Mouse (Mus musculus): ENCODE measurements at regions not wholly inside any gene's neighbourhood (a gene's known extent, or its start where the extent isn't known, plus 50 kb on each side); places are given as distances from the start of the nearest gene placed in this dataset.

- DNase-seq (ENCODE audit: low read depth, low spot score): no peak
Measured at GRCm38 (mm10) chr8:93689832-93690471, 119.8 kb upstream of the Gnao1 start.

DNA sequence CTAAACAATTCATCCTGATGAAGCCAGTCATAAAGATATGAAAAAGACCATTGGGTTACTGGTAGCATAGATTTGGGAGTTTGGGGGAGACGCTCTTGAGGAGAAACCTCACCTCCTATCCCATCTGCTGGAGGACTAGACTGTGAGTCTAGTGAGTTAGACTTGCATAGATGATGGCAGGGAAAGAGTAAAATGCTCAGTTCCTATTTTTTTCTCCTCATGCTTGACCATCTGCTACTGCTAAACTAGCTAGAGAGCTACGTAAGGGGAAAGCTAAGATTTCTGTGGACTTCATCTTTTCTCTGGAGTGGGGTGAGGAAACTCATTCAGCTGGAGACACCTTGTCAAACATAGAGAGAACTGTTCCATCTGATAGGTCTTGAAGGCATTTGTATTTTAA is 118.4 kb upstream of the Gnao1 start:
- DNase-seq (ENCODE audit: low read depth, low spot score): no peak

DNA sequence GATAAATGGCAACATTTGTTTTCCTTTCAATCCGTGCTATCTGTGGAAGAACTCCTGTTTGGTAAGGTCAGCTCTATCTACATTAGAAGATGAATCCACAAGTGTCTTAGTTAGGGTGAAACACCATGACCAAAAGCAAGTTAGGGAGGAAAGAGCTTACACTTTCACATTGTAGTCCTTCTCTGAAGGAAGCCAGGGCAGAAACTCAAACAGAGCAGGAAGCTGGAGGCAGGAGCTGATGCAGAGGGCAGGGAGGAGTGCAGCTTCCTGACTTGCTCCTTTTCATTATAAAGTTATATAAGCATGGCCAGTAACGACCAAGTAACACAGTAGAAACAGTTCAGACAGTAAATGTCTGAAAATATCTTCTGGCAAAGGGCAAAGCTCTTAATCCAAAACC is 117.9 kb upstream of the Gnao1 start:
- DNase-seq (ENCODE audit: low read depth, low spot score): no peak

DNA sequence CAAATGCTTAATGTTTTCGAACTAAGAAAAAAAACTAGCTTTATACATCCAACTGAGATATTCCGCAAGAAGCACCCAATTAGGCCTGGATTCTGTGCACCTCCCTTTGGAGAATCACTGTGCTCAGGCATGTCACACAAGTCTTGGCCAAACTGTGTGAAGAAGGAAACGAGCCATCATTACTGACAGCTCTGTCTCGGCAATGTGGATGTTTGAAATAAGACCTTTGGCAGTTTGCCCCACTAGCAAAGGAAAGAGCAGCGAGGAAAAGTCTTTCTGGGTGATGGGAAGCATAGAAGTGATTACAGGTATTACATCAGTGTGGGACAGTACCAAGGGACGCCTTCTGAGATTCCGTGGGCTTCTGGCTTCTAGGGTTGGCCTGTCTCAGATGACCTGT is 112.6 kb upstream of the Gnao1 start:
- DNase-seq (ENCODE audit: low read depth, low spot score): no peak

DNA sequence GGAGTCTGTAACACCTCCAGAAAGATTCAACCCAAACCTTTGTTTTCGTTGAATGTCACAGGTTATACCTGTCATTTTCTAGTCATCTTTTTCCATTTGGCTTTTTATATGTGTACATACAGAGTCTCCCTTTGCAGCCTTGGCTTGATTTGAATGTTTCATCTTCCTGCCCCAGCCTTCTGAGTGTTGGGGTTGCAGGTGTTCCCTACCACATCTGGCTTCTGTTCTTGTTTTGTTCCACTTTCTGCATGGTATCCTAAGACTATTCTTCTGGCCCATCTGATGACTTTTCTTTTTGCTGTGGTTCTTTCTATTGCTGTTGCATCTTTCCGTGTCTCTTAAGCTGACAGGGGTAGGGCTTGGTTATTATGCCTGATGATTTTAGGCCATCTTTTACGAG is 111.3 kb upstream of the Gnao1 start:
- DNase-seq (ENCODE audit: low read depth, low spot score): no peak

DNA sequence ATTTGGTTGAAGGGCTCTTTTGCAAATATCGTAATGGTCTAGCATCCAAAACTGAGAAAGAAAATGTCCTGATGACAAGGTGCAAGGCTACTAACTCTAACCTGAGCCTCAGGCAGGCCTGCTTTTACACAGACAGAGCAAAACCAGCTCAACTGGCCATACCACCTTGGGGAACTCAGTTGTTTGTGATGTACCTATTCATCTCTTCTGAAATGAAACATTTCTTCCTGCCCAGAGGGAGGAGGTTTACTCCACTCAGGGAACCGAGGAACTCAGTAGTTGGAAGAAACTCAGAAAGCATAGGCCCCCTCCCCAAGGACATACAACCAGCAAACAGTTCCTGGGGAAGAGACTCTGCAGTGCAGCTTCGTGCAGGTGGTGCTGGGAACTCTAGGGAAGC is 108.4 kb upstream of the Gnao1 start:
- no peak for DNase-seq (ENCODE audit: low read depth, low spot score)

DNA sequence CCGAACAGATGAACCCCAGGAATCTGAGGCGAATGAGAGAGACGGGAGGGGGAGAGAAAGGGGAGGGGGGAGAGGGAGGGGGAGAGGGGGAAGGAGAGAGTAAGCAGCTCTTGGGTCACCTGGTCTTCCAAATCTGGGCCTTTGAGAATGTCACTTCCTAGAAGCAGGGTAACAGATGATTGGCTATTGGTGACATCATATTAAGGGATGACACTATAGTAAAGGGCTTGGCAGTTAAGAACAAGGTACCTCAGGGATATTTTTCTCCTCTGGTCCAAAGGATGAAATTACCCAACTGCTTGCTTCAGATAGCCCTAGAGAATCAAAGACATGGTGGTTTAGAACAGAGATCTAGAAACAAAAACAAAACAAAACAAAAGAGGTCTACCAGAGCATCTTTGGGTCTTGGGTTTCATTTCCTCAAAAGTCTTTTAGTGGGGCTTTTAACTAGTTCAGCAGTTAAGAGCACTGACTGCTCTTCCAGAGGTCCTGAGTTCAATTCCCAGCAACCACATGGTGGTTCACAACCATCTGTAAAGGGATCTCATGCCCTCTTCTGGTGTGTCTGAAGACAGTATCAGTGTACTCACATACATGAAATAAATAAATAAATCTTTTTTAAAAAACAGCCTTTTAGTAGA is 97.6 kb upstream of the Gnao1 start:
- no peak for DNase-seq (ENCODE audit: low read depth, low spot score)

- no peak for DNase-seq (ENCODE audit: low read depth, low spot score)
Measured at GRCm38 (mm10) chr8:93713221-93713620, 96.5 kb upstream of the Gnao1 start.

GRCm38 (mm10) chr8:93724896-93725489 is 84.8 kb upstream of the Gnao1 start:
- no peak for DNase-seq (ENCODE audit: low read depth, low spot score)

DNA sequence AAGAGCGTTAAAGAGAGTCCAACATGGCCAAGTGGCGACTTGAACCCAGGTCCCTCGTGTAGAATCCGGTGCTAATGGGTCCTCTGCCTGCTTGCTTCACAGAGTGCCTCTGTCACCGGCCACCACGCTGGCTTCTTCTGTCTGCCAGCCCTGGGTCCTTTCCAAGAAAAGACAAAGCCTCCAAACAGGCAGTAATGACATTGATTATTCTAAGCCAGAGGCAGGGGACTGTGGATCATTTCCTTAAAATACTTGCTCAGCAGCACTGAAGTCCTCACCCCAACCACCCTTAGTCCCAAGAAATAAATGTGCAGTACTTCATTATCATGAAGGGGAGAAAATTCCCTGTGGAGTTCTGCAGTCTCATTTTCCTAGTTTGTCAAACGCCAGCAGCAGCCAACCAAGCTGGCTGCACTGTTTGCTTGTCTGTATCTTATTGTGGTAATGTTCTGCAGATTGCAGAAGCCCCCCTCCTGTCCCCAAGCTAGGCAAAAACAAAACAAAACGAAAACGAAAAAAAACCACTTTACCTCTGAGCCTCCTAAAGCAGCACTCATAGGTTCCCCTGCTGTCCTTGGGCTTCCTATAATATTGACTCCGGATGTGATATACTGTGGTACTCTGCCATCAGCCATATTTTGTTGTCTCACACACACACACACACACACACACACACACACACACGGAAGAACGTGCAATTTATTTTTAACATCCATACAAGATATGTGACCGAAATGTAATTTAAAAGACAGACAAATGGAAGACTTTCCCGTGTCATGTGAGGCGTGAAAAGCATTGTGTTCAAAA is 80.4 kb upstream of the Gnao1 start:
- DNase-seq (ENCODE audit: low read depth, low spot score): no peak

DNA sequence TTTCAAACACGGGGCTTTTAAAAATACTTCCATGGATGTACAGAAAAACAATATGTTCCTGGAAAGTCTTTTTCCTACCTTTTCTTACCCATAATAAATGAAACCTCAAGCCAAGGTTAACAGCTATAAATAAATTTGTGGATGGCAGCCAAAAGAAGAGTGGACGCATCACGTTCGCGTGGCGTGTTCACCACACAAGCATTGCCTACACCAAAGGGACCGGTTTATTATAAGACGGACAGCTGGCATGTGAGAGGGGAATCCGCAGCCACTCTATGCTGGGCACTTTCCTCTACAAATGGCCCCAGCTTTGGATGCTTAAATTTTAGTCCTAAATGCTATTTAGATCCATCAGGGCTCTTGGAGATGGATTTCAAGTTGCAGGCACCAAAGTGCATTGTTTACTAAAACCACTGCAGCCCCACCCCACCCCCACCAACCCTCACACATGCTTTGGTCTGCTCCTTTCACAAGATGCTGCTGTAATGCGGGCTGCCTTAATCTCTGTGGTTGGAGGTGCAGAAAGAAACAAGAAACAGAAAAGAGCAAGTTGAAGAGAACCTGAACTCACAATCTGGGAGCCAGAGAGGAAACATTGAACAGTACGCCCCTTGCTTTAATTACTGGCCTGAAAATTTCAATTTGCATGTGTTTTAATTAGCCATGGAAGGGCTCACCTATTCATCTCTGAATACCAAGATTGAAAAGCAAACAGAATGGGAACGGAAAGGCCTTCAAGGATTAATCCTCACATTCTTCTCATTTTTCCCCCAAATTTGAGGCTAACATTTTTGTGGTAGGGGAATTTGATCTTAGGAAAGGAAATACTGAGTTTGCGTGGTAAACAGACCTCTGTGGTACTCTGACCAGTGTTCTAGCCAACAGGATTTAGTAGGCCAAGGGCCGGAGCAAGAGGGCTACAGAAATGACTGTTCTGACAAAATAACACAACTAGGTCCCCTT is 78.7 kb upstream of the Gnao1 start:
- no peak for DNase-seq (ENCODE audit: low read depth, low spot score)

- DNase-seq (ENCODE audit: low read depth, low spot score): no peak
Measured at GRCm38 (mm10) chr8:93734818-93735217, 74.9 kb upstream of the Gnao1 start.

- DNase-seq (ENCODE audit: low read depth, low spot score): no peak
Measured at GRCm38 (mm10) chr8:93740281-93740680, 69.5 kb upstream of the Gnao1 start.

- DNase-seq (ENCODE audit: low read depth, low spot score): peak; percentile 16
Measured at GRCm38 (mm10) chr8:93748720-93749119, 61.0 kb upstream of the Gnao1 start.

- DNase-seq (ENCODE audit: low read depth, low spot score): no peak
Measured at GRCm38 (mm10) chr8:93750921-93751320, 58.8 kb upstream of the Gnao1 start.

DNA sequence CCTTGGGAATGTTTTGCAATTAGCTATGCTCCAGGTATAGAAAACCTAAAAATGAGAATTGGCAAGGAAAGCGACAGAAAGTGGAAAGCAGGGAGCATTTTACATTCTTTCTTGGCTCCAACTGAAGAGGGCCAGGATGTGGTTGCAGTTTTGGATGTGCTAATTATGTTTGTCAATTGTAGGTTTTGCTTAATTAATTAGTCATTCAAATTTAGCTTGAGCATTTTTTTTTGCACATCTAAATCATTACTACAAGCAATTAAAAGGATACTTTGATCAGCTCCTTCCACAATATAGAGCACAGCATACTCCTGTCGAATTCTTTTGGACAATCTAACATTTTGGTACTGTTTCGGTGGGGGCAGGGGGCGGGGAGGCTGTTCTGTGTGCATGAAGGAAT is 53.8 kb upstream of the Gnao1 start:
- no peak for DNase-seq (ENCODE audit: low read depth, low spot score)
